Mouse (Mus musculus): ENCODE data around the gene Gramd1a.

Gramd1a gene

DNA sequence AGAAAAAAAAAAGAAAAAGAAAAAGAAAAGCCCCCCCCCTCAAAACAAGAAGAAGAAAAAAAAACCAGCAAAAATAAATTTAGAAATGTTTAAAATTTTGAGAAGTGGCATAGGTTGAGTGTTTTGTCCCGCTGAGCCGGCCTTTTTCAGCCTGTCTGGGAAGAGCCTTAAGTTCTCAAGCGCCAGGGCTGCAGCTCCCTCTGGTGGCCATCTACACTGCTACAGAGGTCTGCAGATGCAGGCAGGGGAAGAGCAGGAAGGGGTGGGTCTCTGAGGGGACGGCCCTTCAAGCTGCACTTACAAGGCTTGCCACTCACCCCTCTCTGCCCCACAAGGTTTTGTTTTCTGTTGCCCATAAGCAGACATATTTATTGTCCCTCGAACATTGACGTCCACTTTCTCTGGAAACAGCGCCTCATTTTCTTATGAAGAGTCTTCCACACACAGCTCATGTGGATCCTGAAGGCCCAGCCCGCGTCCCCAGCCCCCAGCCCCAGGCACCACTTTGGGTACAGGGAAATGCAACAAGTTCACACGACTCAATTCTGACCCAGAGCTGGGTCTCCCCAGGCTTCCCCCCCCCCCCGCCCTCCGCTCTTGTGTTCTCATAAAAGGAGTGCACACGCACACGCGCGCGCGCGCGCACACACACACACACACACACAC lies 58.0 kb downstream of the Gramd1a start:
- in situ Hi-C loops (cut with MboI, MseI): no loop called here

DNA sequence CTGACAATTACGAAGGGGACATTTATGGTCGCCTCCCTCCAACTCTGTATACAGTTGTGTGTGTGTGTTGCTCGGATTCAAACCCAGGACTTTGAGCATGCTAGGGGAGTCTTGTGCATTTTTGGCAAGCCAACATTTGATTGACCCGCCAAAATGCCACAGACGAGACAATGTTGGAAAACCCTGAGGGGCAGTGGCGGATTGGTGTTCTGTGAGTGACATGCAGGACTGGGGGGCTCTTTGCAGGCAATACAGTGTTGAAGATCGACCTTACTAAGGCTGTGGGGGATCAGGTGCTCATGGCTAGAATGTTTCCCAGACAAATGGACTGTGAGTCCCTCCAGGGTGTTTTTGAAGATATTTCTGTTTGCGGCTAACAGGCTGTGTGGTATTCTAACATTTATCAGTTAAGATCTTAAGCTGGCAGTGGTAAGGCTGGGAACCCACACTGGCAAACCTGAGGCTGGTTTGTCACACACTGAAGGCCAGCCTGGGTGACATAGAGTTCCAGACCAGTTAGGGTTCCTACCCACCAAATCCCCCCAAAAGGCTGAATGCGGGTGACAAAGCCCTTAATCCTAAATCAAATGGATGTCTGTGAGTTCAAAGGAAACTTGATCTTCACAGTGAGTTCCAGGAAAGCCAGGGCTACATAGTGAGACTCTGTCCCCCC lies 58.7 kb downstream of the Gramd1a start:
- in situ Hi-C loops (cut with MboI, MseI): no loop called here

- in situ Hi-C loops (cut with MboI, MseI): no loop called here
Measured at GRCm38 (mm10) chr7:31094774-31095501, 60.8 kb downstream of the Gramd1a start.

GRCm38 (mm10) chr7:31089721-31090120 lies 66.0 kb downstream of the Gramd1a start:
- in situ Hi-C loops (cut with MboI, MseI): no loop called here

- in situ Hi-C loops (cut with MboI, MseI): no loop called here
Measured at GRCm38 (mm10) chr7:31088206-31088605, 67.5 kb downstream of the Gramd1a start.

DNA sequence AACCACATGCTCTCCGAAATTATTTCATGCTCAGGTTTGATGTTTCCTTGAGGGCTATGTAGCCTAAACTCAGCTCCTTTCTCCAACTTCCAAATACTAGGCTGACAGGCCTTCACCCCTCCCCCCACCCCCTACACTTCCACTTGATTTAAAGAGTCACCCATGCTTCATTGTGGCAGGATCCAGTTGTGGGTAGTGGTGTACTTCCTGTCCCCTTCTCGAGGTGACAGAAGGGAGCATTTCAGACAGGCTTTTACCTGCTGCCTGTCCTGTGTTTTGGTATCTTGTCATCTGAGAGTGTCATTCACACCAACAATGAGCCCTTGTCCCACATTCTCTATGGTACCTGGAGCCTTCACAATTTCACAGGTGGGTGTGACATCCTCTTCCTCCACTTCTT lies 68.4 kb downstream of the Gramd1a start:
- in situ Hi-C loops (cut with MboI, MseI): no loop called here

- in situ Hi-C loops (cut with MboI, MseI): no loop called here
Measured at GRCm38 (mm10) chr7:31086175-31086755, 69.4 kb downstream of the Gramd1a start.

DNA sequence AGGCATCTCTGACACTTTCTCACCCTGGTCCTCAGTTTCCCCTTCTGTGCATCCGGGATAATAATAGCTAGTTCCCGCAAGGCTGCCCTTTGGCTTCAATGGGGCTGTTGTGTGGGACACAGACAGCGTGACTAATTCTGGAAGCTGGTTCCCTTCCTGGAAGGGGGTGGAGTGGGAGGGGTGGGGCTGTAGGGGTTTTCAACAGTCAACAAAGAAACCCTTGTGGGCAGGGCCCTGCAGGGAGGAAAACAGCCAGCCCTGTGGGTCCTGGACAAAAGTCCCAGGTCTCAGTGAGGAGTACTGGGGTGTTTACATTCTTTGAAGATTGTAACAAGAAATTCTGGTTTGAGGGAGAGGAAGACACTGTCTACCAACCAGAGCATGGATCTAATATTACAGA lies 70.5 kb downstream of the Gramd1a start:
- in situ Hi-C loops (cut with MboI, MseI): no loop called here

GRCm38 (mm10) chr7:31084140-31084539 lies 71.6 kb downstream of the Gramd1a start:
- in situ Hi-C loops (cut with MboI, MseI): no loop called here

DNA sequence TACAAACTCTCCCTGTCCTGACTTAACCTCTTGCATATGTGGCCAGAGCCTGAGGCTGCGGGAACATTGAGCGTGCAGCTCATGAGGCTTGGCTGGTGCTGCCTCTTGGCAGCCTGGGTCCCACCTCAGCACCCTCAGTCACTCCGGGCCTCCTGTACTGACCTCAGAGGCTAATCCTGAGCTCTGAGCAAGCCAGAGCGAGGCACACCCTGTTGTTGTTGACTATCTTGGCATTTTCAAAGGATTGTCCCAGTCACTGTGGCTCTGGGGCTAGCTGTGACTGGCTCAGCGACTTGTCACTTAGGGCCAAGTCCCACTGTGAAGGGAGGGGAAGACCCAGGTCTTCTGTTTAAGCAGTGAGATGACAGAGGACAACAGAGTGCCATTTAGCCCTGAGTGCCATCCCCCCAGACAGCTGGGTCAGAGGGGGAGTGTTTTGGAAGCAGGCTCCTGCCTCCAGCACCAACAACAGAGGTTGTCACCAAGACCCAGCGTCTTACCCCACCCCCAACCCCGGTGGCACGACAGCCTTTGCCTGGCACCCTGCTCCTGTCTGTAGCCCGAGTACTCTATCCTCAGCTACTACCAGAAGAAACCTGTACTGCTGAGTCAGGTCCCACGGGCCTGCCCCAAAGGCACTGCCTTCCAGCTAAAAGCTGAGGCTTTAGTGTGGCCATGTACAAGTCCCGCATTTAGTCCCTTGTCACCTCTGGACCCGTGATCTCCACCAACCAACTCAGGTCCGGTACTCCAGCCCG lies 72.7 kb downstream of the Gramd1a start:
- in situ Hi-C loops (cut with MboI, MseI): no loop called here

- in situ Hi-C loops (cut with MboI, MseI): no loop called here
Measured at GRCm38 (mm10) chr7:31082106-31082505, 73.6 kb downstream of the Gramd1a start.

- in situ Hi-C loops (cut with MboI, MseI): no loop called here
Measured at GRCm38 (mm10) chr7:31081106-31081505, 74.6 kb downstream of the Gramd1a start.

- in situ Hi-C loops (cut with MboI, MseI): no loop called here
Measured at GRCm38 (mm10) chr7:31080611-31081010, 75.1 kb downstream of the Gramd1a start.
